Mouse (Mus musculus): Measurements from ENCODE around the gene Il21r.

The Il21r gene

GRCm38 (mm10) chr7:125643880-125644279, 40.7 kb downstream of the Il21r start:
- no peak for DNase-seq (ENCODE audit: low spot score in 2 of 2)

- no peak for DNase-seq (ENCODE audit: low spot score in 2 of 2)
Observed at GRCm38 (mm10) chr7:125645413-125645812, 42.2 kb downstream of the Il21r start.

GRCm38 (mm10) chr7:125649013-125649412, 45.8 kb downstream of the Il21r start:
- DNase-seq (ENCODE audit: low spot score in 2 of 2), result no peak

- no peak for DNase-seq (ENCODE audit: low spot score in 2 of 2)
Observed at GRCm38 (mm10) chr7:125657511-125657910, 54.3 kb downstream of the Il21r start.

GRCm38 (mm10) chr7:125663654-125664053, 60.4 kb downstream of the Il21r start:
- DNase-seq (ENCODE audit: low spot score in 2 of 2), result no peak

GRCm38 (mm10) chr7:125670865-125671264, 67.6 kb downstream of the Il21r start:
- DNase-seq (ENCODE audit: low spot score in 2 of 2), result no peak

GRCm38 (mm10) chr7:125671396-125671795, 68.2 kb downstream of the Il21r start:
- no peak for DNase-seq (ENCODE audit: low spot score in 2 of 2)

GRCm38 (mm10) chr7:125674916-125675315, 71.7 kb downstream of the Il21r start:
- peak; percentile 45 to 52 for DNase-seq (ENCODE audit: low spot score in 2 of 2)

GRCm38 (mm10) chr7:125678756-125679155, 75.5 kb downstream of the Il21r start:
- DNase-seq (ENCODE audit: low spot score in 2 of 2), result no peak

- no peak for DNase-seq (ENCODE audit: low spot score in 2 of 2)
Observed at GRCm38 (mm10) chr7:125679936-125680335, 76.7 kb downstream of the Il21r start.

Data from frontal cortex, postnatal 25 days (tissue).